Mouse (Mus musculus) right cerebral cortex, adult 18-20 months (tissue): ENCODE results near the gene Basp1.
"Not testable (repeated sequence)": the region's sequence is repeated elsewhere in the genome, so short reads cannot be mapped to it uniquely, and the experiment has no call there.

ENCODE experiments used
- DNase-seq: peaks from one replicate; pipeline ENCODE4 v3.0.0; 2022; ENCODE audit warnings: mixed read lengths

Gene Basp1

DNA sequence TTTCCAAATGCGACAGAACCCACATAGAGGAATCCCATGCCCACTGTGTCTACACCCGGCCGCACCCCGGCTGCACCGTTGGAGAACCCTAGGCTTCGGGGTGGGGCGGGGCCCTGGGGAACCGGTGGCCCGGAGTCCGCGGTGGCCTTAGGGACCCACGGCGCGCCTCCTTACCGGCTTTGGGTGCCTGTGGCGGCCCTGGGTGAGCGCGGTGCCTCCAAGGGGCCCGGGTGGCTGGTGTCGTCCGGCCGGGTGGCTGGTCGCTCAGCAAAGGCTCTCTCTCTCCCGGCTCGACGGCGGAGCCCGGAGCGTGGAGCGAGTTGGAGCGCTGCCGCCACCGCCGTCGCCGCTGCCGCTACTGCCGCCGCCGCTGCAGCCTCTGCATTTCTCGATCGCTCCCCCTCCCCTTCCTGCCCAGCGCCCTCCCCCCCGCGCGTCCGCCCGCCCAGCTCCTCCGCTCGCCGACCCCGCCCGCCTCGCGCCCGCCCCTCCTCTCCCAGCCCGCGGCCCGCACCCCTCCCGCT lies at the start of gene Basp1:
Gene Basp1 (minus strand): TSS at position 387 of the 524 bp plus-strand sequence.
- DNase-seq: peak; percentile 75

DNA sequence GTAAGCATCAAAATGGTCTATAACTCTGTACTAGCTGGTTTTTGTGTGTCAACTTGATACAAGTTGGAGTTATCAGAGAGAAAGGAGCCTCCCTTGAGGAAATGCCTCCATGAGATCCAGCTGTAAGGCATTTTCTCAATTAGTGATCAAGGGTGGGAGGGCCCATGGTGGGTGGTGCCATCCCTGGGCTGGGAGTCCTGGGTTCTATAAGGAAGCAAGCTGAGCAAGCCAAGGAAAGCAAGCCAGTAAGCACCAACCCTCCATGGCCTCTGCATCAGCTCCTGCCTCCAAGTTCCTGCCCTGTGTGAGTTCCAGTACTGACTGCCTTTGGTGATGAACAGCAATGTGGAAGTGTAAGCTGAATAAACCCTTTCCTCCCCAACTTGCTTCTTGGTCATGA lies 49.5 kb upstream of the Basp1 start:
- not testable (repeated sequence) for DNase-seq

DNA sequence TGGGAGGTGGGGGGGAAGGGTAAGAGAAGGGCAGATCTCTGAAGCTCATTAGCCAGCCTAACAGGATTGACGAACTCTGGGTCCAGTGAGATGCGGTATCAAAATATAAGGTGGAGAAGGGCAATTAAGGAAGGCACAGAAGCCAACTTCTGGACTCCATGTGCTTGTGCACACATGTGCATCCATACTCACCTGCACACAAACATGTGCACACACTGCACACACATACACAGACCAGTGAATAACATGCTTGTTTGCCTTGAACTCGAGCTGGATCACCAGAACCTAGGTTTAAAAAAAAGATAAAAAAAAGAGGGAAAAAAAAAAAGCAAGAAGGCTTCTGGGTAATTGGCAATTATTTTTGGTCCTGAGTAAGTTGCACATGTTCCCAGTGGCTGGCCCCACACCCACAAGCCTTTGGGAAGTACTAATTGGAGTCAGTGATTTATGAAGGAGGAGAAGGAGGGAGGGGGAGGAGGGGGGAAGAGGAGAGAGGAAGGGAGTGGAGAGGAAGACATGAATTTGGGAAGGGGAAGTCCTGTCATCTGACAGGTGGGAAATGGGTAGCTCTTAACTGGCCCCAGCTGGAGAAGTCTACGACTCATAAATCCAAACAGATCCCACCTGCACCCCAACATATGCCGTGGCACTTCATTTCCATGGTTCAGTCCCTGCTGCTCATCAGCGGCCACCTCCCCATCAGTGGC lies 48.6 kb upstream of the Basp1 start:
- DNase-seq: no peak

DNA sequence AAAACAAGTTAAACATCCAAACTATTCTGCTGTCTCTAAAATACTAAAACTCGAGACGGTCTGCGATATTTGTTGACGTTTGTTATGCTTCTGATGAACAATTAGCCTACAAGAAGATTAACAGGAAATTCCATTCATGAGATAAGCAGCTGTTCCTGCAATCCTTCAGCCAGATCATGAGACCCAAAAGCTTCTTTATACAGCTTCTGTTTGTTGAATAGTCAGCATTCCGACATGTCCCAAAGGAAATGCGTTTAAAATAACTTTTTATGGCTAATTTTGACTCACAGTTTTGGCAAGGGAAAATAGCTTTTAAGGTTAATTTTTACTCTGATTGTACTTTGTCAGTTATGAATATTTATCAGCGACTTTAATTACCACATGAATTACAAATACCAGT lies 46.3 kb upstream of the Basp1 start:
- no peak for DNase-seq

DNA sequence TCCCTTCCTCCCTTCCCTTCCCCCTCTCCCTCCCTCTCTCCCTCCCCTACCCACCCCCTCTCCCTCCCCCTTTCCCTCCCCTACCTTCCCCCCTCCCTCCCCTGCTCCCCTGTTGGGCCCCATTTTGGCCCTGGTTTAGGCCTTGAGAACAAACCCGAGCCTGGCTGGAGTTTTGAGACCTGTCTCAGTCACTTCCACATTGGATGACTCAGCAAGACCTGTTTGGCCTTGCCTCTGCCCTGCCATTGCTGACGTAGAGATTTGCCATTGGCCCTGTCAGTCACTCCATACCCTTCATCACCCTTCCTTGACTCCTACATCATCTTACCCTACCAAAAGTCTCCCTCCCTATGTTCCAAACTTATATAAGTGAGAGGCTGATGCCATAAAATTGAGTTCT lies 43.9 kb upstream of the Basp1 start:
- no peak for DNase-seq

DNA sequence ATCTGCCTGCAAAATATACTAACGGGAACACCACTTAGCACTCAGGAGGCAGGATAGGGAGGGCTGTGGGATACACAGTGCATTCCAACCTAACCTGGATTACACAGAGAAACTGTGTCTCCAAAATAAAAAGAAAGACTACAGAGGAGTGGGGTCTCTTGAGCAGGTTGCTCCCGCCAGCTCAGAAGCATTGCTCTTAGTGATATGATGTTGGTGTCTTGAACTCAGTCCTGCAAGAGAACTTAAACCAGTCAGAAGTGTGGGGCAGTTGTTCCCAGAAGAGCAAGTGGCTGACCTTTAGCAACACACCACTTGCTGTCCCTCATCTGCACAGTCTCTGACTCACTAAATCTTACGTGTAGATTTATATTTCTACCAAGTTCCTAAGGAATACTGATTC lies 40.0 kb upstream of the Basp1 start:
- no peak for DNase-seq

DNA sequence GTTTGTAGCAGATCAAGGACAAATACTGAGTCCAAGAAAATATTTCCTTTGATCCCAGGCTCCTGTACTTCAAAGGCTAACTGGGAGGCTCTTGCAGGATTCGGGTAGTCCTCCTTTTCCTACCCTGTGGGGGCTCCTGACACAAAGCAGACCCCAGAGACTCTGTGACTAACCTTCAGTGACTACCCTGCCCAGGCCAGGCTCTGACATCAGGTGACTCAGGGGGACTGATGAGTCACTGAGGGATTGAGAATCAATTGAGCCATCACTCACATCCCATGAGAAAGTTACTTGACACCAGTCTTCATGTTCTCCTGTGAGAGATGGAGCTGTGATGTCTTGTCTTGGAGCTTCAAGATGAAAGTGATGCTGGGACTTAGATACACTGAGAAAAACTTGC lies 35.8 kb upstream of the Basp1 start:
- no peak for DNase-seq

DNA sequence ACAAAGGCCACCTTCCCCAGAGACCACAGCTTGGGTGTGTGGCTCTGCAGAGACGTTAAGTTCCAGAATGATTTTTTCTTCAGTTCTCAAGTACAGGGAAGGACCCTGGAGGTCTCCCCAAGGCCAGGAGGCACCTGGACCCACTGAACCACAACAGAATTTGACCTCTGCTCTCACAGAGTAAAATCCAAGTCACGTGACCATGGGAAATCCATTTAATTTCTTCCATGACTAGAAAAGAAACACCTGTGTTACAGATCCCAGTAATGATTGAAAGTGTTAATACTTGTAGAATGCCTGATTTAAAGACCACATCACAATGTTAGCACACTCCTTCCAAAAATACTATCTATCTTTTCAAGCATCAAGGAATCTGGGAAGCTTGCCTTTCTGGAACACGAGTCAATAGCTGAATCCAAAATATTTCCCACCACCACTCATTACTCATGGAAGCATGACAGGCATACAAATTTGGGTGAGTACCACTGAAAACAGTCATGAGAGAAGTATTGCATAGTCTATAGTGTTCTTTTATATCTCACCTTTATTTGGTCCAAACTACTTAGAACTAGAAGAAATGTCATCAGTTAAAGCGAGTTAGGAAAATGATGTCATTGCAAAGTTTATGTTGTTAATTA lies 35.3 kb upstream of the Basp1 start:
- no peak for DNase-seq

DNA sequence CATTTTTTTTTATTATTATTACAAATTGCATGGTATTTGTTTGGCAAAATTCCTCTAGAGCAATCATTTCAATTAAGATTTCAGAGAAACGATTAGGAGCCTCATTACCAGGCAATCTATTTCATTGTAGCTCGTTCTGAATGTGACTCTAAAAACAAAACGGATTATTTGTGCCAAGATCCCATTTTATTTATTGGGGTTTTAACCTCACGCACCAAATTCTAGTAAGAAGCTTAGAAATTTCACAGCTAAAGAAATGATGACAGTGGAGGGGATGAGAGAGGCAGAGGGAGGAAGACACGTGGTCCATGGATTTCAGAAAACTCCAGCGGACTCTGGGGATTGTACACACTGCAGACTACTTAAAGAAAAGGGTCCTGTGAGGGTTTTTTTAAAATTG lies 33.6 kb upstream of the Basp1 start:
- DNase-seq: no peak

DNA sequence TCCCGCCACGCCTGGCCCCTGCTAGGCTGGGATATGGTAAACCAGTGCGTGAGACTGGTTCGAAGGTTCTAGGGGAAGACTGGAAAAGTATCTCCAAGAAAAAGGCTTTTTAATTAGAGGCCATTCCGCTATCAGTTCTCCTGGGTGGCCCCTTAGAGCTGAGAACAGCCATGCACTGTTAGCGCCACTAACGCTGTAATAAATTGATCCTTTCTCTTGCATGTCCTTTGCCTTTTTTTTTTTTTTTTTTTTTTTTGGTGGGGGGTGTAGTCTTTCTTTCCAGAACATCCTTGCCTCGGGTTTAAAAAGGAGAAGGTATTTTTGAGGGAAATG lies 32.6 kb upstream of the Basp1 start:
- no peak for DNase-seq

DNA sequence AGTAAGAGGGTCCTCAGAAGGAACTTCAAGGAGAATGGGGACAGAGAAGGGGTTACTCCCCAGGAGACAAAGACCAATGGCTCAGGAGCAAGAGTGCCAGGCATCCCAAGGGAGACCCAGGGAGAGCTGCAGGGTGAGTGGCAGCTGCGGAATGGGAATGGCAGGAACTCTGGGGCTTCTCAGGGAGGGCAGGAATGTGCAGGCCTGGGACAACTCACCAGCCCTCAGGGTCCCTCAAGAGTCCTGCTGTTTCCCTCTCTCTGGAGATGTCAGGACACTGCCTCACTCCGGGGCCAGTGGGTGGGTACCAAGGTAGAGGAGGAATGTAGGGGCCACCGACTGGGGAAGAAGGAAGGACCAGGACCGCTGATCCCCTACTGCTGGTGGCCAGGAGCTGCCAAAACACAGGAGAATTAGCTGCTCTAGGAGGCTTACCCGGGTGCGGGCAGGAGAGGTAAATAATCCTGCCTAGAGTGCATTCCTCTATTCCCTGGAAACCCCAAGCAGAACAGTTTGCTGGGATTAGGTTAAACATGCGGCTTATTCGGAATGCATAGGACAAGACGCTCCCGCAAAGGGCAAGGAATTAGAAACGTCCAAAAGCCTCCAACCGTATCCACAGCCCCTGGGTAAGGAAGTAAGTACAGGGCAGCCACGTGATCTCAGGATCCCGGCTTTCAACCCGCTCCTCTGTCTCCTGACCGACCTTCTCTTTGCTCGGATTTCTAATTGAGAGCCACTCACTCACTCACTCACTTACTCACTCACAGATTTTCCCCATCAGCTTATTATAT lies 32.0 kb upstream of the Basp1 start:
- DNase-seq: no peak

DNA sequence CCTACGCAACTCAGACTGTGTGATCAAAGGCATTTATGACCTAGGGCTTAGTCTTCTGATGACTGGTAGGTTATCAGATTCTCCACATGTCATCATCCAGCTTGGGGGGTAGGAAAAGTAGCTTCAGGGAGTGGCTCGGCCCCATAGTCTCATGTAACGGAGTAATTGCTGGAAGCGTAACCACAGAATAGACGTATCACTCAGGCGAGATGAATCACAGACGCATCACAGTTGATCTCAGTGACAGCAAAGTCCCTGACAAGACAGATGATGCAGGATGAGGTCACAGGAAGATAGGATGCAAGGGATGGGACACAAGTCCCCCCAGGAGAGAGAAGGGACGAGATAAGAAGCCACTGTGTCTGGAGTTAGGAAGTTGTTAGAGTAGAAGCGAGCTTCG lies 30.6 kb upstream of the Basp1 start:
- no peak for DNase-seq

DNA sequence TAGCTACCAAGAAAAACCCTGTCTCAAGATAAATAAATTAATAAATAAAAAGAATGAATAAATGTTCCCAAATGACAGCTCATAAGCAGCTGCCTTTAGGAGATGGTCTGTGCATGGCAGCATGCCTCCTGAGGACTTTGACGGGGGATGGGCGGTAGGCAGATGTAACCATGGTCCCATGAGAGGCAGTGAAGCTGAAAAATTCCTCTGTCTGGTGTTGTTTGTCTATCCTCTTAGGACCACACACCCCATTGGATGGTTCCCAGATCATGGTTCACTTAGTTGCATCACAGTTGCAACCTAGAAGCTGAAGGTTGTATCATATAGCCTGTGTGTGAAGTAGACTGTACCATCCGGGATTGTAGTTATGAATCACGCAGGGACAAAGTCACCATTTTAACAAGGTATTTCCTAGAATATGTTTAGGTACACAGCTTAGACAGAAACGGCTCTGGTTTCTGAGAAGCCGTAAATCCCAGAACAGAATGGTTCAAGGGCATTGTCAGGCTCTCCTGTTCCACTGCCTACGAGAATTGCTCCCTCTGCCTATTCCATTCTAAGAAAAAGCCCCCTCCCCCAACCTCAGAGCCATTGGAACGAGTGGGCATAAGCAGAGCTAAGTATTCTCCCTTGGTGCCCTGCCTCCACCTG lies 29.7 kb upstream of the Basp1 start:
- no peak for DNase-seq

DNA sequence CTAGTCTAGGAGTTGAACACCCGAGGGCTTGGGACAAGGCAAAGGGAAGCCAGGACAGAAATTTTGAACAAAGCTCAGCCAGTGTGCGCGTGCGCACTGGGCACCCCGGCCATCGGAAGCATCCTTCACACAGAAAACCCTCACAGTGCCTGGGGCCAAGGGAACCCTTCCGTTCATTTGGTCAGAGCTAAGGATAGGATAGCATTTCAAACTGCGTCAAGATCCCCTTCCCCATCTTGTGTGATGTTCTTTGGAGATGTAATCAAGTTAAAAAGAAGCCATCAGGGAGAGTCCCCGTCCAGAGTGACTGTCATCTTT lies 28.3 kb upstream of the Basp1 start:
- DNase-seq: no peak

DNA sequence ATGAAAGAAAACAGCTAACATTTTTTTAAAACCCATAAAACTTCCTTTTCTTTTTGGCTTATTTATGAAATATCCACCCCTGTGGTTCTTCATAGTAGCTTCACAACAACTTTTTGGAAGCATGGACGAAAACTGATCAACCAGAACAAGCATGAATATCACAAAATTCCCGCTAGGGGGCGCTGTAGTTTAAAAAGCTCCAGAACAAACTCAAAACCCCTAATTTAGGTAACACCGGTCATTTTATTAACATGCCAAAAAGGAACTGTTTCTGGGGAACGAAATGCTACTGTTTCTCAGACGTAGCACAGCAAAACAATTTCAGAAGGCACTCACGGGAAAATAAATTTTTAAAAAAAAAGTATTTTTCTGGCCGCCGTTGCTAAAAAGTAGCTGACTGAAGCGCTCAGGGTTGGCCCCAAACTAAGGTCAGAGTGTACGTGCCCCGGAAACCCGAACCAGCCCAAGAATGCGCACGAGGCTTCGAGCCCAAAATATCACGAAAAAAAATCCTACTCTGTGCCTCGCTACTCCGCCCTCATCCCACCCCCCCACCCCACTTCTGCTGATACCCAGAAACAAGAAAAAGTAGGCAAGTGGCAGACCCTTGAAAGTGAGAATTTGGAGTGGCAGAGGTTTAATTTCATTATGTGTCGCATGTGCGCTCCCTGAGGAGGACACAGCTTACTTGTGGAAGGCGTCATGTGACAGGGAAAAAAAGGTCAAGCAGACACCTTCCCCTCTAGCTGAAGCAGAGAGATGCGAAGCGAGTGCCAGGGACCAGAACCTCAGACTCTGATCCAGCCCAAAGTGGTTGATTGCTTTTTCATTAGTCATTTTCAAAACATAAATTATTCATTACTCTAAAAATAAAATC lies 27.7 kb upstream of the Basp1 start:
- peak; percentile 42 for DNase-seq

DNA sequence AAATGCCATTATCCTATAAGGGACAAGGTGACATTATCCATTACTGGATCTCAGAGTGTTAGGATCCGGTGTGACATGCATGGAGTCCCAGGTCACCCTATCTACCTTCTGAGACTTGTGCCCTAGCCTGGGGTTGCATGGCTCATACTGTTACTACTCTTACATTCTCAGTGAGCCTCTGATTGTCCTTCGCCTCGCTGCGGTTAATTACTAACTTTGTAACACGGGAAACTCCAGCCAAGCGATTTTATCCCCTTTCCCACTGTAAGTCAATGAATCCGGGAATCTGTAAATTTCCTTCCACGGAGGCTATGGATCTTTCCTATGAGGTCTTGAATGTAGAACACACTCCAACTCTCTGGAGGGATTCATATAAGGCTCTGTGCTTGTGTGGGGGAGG lies 26.8 kb upstream of the Basp1 start:
- DNase-seq: no peak

DNA sequence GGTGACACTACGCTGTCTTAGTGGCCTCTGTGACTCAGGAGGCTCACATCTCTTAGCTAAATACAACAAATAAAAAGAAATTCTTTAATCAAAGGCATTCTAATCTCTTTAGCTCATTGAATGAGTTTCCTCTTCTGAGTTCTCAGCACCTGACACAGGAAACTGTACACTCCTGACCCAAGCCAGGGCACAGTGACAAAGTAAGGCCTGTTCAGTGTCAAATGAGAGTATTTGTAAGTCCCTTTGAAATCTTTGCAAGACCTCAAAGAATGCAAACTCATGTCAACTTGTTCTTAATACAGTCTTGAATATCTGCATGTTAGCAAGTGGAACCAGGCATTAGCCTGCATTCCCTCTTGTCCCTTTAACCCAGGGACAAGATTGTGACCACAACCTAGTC lies 18.8 kb upstream of the Basp1 start:
- no peak for DNase-seq

DNA sequence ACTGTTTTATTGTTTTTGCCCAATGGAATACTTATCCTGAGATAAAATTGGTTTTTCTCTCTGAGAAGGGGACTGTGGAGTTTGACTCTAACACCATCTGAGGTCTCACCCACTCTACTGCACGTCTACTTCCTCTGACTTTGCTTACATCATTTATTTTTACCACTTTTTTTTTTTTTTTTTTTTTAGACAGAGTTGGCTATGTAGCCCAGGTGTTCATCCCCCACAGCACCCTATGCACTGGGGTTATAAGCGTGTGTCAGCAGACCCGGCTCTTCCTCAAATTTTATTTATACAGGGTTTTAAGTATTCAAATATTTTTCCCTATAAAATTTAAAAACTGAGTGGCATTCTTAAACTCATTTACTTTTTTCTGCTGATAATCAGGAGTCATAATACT lies 16.6 kb upstream of the Basp1 start:
- no peak for DNase-seq

DNA sequence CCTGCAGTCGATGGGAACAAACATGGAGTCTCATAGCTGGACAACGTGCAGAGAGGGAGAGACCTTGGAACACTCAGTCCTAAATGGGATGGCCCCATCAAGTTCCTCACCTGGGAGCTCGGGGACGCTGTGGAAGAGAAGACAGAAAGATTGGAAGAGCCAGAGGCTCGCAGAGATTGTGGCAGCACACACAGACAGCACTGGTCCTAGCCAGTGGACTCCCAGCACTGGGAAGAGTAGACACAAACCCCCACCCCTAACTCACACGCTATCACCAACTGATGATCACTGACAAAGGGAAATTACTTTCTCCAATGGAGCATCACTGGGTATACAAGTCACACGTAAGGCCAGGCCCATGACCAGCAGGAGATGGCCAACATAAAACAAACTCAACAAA lies 15.4 kb upstream of the Basp1 start:
- DNase-seq: no peak

DNA sequence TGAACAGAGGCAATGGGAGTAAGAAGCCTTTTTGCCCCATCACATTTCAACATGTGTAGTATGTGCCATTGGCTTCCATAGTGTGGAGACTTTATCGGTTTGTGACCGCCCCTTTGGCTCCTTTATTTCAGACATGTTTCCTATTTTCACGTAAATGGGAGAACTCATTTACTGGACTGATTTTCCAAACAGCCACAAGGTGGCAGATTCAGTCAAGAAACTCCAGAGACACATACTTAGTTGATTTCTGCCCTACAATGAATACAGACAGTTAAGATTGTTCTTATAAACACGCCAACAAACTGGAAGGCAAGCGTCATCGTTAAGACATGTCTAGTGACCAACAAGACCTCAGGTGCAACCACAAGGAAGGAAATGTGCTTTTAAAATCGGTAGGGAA lies 15.0 kb upstream of the Basp1 start:
- peak; percentile 24 for DNase-seq

DNA sequence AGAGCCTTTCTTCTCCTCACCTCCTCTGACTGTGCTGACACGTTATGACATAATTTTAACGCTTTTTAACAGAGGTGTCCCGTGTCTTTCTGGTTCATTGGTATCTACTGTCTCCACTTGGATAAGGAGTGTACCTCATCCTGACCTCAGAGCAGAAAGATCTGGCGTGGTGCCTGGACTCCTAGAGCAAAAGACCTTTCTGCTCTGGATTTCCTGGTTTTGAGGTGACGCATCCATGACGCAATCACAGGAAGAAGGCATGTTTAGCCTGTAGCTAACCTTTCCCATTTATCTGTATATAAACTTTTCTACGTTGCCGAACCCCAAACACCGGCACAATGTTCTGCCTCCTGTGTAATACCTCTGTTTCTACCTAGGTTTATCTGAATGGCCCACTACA lies 6.7 kb upstream of the Basp1 start:
- DNase-seq: no peak

DNA sequence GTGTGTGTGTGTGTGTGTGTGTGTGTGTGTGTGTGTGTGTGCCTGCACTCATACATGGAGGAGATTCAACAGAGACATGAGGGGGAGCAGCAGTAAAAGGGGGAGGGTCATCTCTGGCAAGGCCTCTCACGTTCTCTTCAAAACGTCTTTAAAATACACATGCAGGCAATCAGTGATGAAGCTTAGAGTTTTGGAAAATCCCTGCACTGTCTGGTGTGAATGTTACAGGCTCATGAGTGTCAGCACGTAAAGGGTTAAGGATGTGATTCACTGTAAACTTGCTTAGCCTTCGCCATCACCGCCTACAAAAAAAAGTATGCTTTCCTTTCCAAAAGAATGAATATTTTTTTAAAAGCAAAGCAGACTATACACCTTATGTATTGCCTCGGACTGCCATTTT lies 2.8 kb upstream of the Basp1 start:
- DNase-seq: no peak

DNA sequence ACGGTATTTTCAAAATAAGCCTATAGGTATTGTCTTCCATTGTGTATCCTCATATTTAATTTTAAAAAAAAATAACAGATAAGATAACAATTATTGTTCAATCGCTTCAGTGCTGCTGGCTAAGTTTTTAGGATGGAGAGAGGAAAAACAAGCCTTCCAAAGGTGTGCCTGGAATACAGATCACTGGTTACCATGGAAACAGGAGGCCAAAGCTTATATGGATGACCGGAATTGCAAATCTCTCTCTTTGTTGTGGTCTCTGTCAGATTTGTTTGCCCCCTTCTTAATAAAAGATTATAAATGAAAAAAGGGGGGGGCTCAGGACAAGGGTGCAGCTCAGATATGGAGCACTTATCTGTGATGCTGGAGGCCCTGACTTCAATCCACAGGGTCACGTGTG lies 2.4 kb upstream of the Basp1 start:
- DNase-seq: no peak
